Mouse (Mus musculus) heart, adult 2 months (tissue): ENCODE results near the gene Gabrd.

Experiments used
- CTCF ChIP-seq: fragments of 200-600 bp; IDR thresholded peaks from 2 replicates; pipeline ENCODE4 v1.8.1; 2022; ENCODE audit warnings: antibody characterized with exemption, mild to moderate bottlenecking, moderate library complexity
- POLR2A ChIP-seq: fragments of 200-500 bp; IDR thresholded peaks from 2 replicates; pipeline ENCODE4 v1.6.1; 2011; ENCODE audit warnings: mild to moderate bottlenecking, low read depth, low read length, control low read depth; ENCODE audit not compliant: insufficient read depth

- TF ChIP-seq POLR2A = no peak
- TF ChIP-seq CTCF = no peak
These were observed 61.4 kb downstream of the Gabrd start for GRCm38 (mm10) chr4:155336284-155337050.
